Mouse (Mus musculus) forebrain, embryonic 13.5 days (tissue): ENCODE data around the gene Gp9. TPM values are rescaled to one million over a fixed set of nuclear protein-coding genes. Genes with fewer than 3 reads are reported as not detected.

Source experiments
- ATAC-seq: fragments of 200-750 bp; cut with Nextera tagmentation; 2 replicates; pipeline ENCODE4 v1.8.0; 2017
- H3K27ac ChIP-seq: fragments of 300-500 bp; sonication (generic); 2 replicates; pipeline ENCODE4 v1.5.1; 2015; ENCODE audit warnings: inconsistent platforms, mild to moderate bottlenecking, moderate library complexity
- H3K27me3 ChIP-seq: fragments of 300-500 bp; sonication (generic); 2 replicates; pipeline ENCODE4 v1.6.1; 2015; ENCODE audit warnings: mild to moderate bottlenecking, inconsistent platforms
- H3K36me3 ChIP-seq: fragments of 300-500 bp; sonication (generic); 2 replicates; pipeline ENCODE4 v1.6.1; 2015; ENCODE audit warnings: mild to moderate bottlenecking, inconsistent platforms; ENCODE audit not compliant: poor library complexity, severe bottlenecking
- H3K4me1 ChIP-seq: fragments of 300-500 bp; sonication (generic); 2 replicates; pipeline ENCODE4 v1.6.1; 2015; ENCODE audit warnings: inconsistent platforms
- H3K4me2 ChIP-seq: fragments of 300-500 bp; sonication (generic); 2 replicates; pipeline ENCODE4 v1.6.1; 2015; ENCODE audit warnings: inconsistent platforms, mild to moderate bottlenecking, moderate library complexity
- H3K4me3 ChIP-seq: fragments of 300-500 bp; sonication (generic); 2 replicates; pipeline ENCODE4 v1.5.1; 2015; ENCODE audit warnings: mild to moderate bottlenecking, inconsistent platforms
- H3K9ac ChIP-seq: fragments of 300-500 bp; sonication (generic); 2 replicates; pipeline ENCODE4 v1.6.1; 2015; ENCODE audit warnings: mild to moderate bottlenecking, inconsistent platforms
- H3K9me3 ChIP-seq: fragments of 300-500 bp; sonication (generic); replicated peaks from 2 replicates; pipeline ENCODE4 v1.6.1; 2016; ENCODE audit warnings: inconsistent platforms
- WGBS: fragments of 180-500 bp; shearing (Covaris S2); methylation state at CpG from one replicate; pipeline ENCODE4 v1.1.7; 2015; 5-methylcytosine and 5-hydroxymethylcytosine counted together
- polyA plus RNA-seq: library from polyadenylated mRNA; unstranded; fragments of >200 nt; fragmentation: Nextera tagmentation; extraction: Ambion mirVana; gene quantifications from 2 replicates; pipeline ENCODE4 v1.2.1, GENCODE M21; 2015

Gene Gp9
- polyA plus RNA-seq, 1 experiment from 2014 or later: 0.77 TPM

- 63% methylated on average over 6 of the region's 6 CpGs for WGBS
- H3K9me3 ChIP-seq: no peaks in the 10 kb centered on the region
- no peak overlapping the region for H3K9ac ChIP-seq
- H3K27ac ChIP-seq: no peak overlapping the region
- no peak overlapping the region for H3K4me2 ChIP-seq
- H3K27me3 ChIP-seq: peaks cover 13% of the 10 kb centered on the region
- H3K36me3 ChIP-seq: no peaks in the 10 kb centered on the region
- no peak overlapping the region for H3K4me3 ChIP-seq
- H3K4me1 ChIP-seq: peaks cover 8% of the 10 kb centered on the region; the same call in 1 of the 2 replicates
- no peak for ATAC-seq
Measured at GRCm38 (mm10) chr6:87739898-87740297, 38.0 kb upstream of the Gp9 start.

GRCm38 (mm10) chr6:87740496-87740895, 37.4 kb upstream of the Gp9 start:
- no peak overlapping the region for H3K4me2 ChIP-seq
- H3K9ac ChIP-seq: no peak overlapping the region
- no peak for ATAC-seq
- H3K4me3 ChIP-seq: no peak overlapping the region
- H3K9me3 ChIP-seq: no peaks in the 10 kb centered on the region
- no peak overlapping the region for H3K27ac ChIP-seq
- H3K27me3 ChIP-seq: 0 out of 2 replicates have a peak, but pooled peaks cover 7% of the 10 kb centered on the region
- no peaks in the 10 kb centered on the region for H3K36me3 ChIP-seq
- peaks cover 8% of the 10 kb centered on the region; the same call in 1 of the 2 replicates for H3K4me1 ChIP-seq

GRCm38 (mm10) chr6:87741978-87742377, 35.9 kb upstream of the Gp9 start:
- H3K4me3 ChIP-seq: no peak overlapping the region
- H3K9me3 ChIP-seq: no peaks in the 10 kb centered on the region
- 91% methylated on average over 8 of the region's 8 CpGs for WGBS
- no peak overlapping the region for H3K4me2 ChIP-seq
- no peak for ATAC-seq
- no peak overlapping the region for H3K27ac ChIP-seq
- 0 out of 2 replicates have a peak, but pooled peaks cover 3% of the 10 kb centered on the region for H3K27me3 ChIP-seq
- H3K9ac ChIP-seq: no peak overlapping the region
- H3K4me1 ChIP-seq: peaks cover 8% of the 10 kb centered on the region; the same call in 1 of the 2 replicates
- no peaks in the 10 kb centered on the region for H3K36me3 ChIP-seq

GRCm38 (mm10) chr6:87742804-87743203, 35.1 kb upstream of the Gp9 start:
- no peak overlapping the region for H3K4me2 ChIP-seq
- peaks cover 7% of the 10 kb centered on the region; the same call in 1 of the 2 replicates for H3K4me1 ChIP-seq
- no peak overlapping the region for H3K4me3 ChIP-seq
- H3K9ac ChIP-seq: no peak overlapping the region
- WGBS: 85% methylated on average over 5 of the region's 5 CpGs
- no peak for ATAC-seq
- H3K27ac ChIP-seq: no peak overlapping the region
- H3K36me3 ChIP-seq: no peaks in the 10 kb centered on the region
- H3K27me3 ChIP-seq: 0 out of 2 replicates have a peak, but pooled peaks cover 3% of the 10 kb centered on the region
- H3K9me3 ChIP-seq: no peaks in the 10 kb centered on the region

GRCm38 (mm10) chr6:87743281-87743680, 34.6 kb upstream of the Gp9 start:
- no peak for ATAC-seq
- H3K36me3 ChIP-seq: no peaks in the 10 kb centered on the region
- H3K27ac ChIP-seq: no peak overlapping the region
- H3K4me2 ChIP-seq: no peak overlapping the region
- no peak overlapping the region for H3K4me3 ChIP-seq
- H3K4me1 ChIP-seq: peaks cover 2% of the 10 kb centered on the region; the same call in 1 of the 2 replicates
- 75% methylated on average over 5 of the region's 5 CpGs for WGBS
- H3K9me3 ChIP-seq: no peaks in the 10 kb centered on the region
- H3K27me3 ChIP-seq: 0 out of 2 replicates have a peak, but pooled peaks cover 3% of the 10 kb centered on the region
- no peak overlapping the region for H3K9ac ChIP-seq

- H3K27me3 ChIP-seq: no peaks in the 10 kb centered on the region
- no peak overlapping the region for H3K9ac ChIP-seq
- no peak overlapping the region for H3K4me3 ChIP-seq
- H3K27ac ChIP-seq: no peak overlapping the region
- ATAC-seq: no peak
- no peak overlapping the region for H3K4me2 ChIP-seq
- H3K4me1 ChIP-seq: no peaks in the 10 kb centered on the region
- no peaks in the 10 kb centered on the region for H3K36me3 ChIP-seq
- no peaks in the 10 kb centered on the region for H3K9me3 ChIP-seq
- 88% methylated on average over 3 of the region's 3 CpGs for whole genome bisulfite sequencing
Measured at GRCm38 (mm10) chr6:87744632-87745031, 33.2 kb upstream of the Gp9 start.

- H3K27ac ChIP-seq: no peak overlapping the region
- 46% methylated on average over 1 of the region's 1 CpGs for WGBS
- no peaks in the 10 kb centered on the region for H3K27me3 ChIP-seq
- H3K9ac ChIP-seq: no peak overlapping the region
- no peak for ATAC-seq
- no peaks in the 10 kb centered on the region for H3K9me3 ChIP-seq
- H3K4me2 ChIP-seq: no peak overlapping the region
- no peaks in the 10 kb centered on the region for H3K4me1 ChIP-seq
- H3K36me3 ChIP-seq: no peaks in the 10 kb centered on the region
- H3K4me3 ChIP-seq: no peak overlapping the region
Measured at GRCm38 (mm10) chr6:87745301-87745700, 32.6 kb upstream of the Gp9 start.

- H3K27ac ChIP-seq: no peak overlapping the region
- no peak overlapping the region for H3K9ac ChIP-seq
- 84% methylated on average over 3 of the region's 3 CpGs for WGBS
- H3K9me3 ChIP-seq: no peaks in the 10 kb centered on the region
- H3K27me3 ChIP-seq: no peaks in the 10 kb centered on the region
- H3K4me2 ChIP-seq: no peak overlapping the region
- ATAC-seq: no peak
- H3K4me3 ChIP-seq: no peak overlapping the region
- H3K36me3 ChIP-seq: no peaks in the 10 kb centered on the region
- H3K4me1 ChIP-seq: no peaks in the 10 kb centered on the region
Measured at GRCm38 (mm10) chr6:87746059-87746458, 31.8 kb upstream of the Gp9 start.

- Histone ChIP-seq H3K4me1 (no peaks in the 10 kb centered on the region), H3K27ac (no peak overlapping the region), H3K27me3 (no peaks in the 10 kb centered on the region), H3K9ac (no peak overlapping the region), H3K36me3 (no peaks in the 10 kb centered on the region), H3K4me2 (no peak overlapping the region), H3K4me3 (no peak overlapping the region), H3K9me3 (no peaks in the 10 kb centered on the region)
- ATAC-seq: no peak
- 80% methylated on average over 2 of the region's 2 CpGs for WGBS
Measured at GRCm38 (mm10) chr6:87746849-87747248, 31.0 kb upstream of the Gp9 start.

- Histone ChIP-seq H3K4me2 (no peak overlapping the region), H3K27me3 (no peaks in the 10 kb centered on the region), H3K4me3 (no peak overlapping the region), H3K9me3 (no peaks in the 10 kb centered on the region), H3K36me3 (no peaks in the 10 kb centered on the region), H3K4me1 (no peaks in the 10 kb centered on the region), H3K9ac (no peak overlapping the region), H3K27ac (no peak overlapping the region)
- WGBS: 95% methylated on average over 2 of the region's 2 CpGs
- no peak for ATAC-seq
Measured at GRCm38 (mm10) chr6:87748078-87748477, 29.8 kb upstream of the Gp9 start.

- H3K9ac ChIP-seq: no peak overlapping the region
- H3K9me3 ChIP-seq: no peaks in the 10 kb centered on the region
- no peak overlapping the region for H3K4me2 ChIP-seq
- H3K27me3 ChIP-seq: no peaks in the 10 kb centered on the region
- no peak for ATAC-seq
- WGBS: 85% methylated on average over 6 of the region's 6 CpGs
- H3K4me1 ChIP-seq: no peaks in the 10 kb centered on the region
- no peak overlapping the region for H3K4me3 ChIP-seq
- no peak overlapping the region for H3K27ac ChIP-seq
- H3K36me3 ChIP-seq: no peaks in the 10 kb centered on the region
Measured at GRCm38 (mm10) chr6:87748531-87748930, 29.3 kb upstream of the Gp9 start.

GRCm38 (mm10) chr6:87750184-87750910, 27.5 kb upstream of the Gp9 start:
- WGBS: 89% methylated on average over 8 of the region's 8 CpGs
- Histone ChIP-seq H3K4me2 (no peak overlapping the region), H3K9me3 (no peaks in the 10 kb centered on the region), H3K9ac (no peak overlapping the region), H3K27ac (no peak overlapping the region), H3K4me3 (no peak overlapping the region), H3K4me1 (no peaks in the 10 kb centered on the region), H3K27me3 (no peaks in the 10 kb centered on the region), H3K36me3 (no peaks in the 10 kb centered on the region)
- ATAC-seq: no peak

- H3K4me1 ChIP-seq: no peaks in the 10 kb centered on the region
- H3K9ac ChIP-seq: no peak overlapping the region
- WGBS: 89% methylated on average over 6 of the region's 6 CpGs
- H3K27ac ChIP-seq: no peak overlapping the region
- H3K36me3 ChIP-seq: no peaks in the 10 kb centered on the region
- no peak overlapping the region for H3K4me3 ChIP-seq
- ATAC-seq: no peak
- H3K4me2 ChIP-seq: no peak overlapping the region
- H3K27me3 ChIP-seq: no peaks in the 10 kb centered on the region
- H3K9me3 ChIP-seq: no peaks in the 10 kb centered on the region
Measured at GRCm38 (mm10) chr6:87751574-87751973, 26.3 kb upstream of the Gp9 start.
